Mouse (Mus musculus): ENCODE results near the gene Rln3. TPM values are rescaled to one million over a fixed set of nuclear protein-coding genes. Genes with fewer than 3 reads are reported as not detected.
"Not testable (repeated sequence)": the region's sequence is repeated elsewhere in the genome, so short reads cannot be mapped to it uniquely, and the experiment has no call there.

The Rln3 gene
- polyA plus RNA-seq, 1 experiment from 2014 or later, result not detected

- Histone ChIP-seq H3K27ac (no peak overlapping the region), H3K4me2 (peak overlapping the region; percentile 78), H3K27me3 (replicated peaks) (peaks cover 76% of the 10 kb centered on the region), H3K36me3 (no peaks in the 10 kb centered on the region), H3K4me3 (peak overlapping the region; percentile 8), H3K4me1 (peaks cover 21% of the 10 kb centered on the region), H3K9me3 (replicated peaks) (no peaks in the 10 kb centered on the region), H3K9ac (peak overlapping the region; percentile 37)
- WGBS (ENCODE audit: insufficient replicate concordance), result 13% methylated on average over 35 of the region's 35 CpGs
- ATAC-seq, result no peak
These were observed 32.2 kb downstream of the Rln3 start for GRCm38 (mm10) chr8:84012499-84013165.

DNA sequence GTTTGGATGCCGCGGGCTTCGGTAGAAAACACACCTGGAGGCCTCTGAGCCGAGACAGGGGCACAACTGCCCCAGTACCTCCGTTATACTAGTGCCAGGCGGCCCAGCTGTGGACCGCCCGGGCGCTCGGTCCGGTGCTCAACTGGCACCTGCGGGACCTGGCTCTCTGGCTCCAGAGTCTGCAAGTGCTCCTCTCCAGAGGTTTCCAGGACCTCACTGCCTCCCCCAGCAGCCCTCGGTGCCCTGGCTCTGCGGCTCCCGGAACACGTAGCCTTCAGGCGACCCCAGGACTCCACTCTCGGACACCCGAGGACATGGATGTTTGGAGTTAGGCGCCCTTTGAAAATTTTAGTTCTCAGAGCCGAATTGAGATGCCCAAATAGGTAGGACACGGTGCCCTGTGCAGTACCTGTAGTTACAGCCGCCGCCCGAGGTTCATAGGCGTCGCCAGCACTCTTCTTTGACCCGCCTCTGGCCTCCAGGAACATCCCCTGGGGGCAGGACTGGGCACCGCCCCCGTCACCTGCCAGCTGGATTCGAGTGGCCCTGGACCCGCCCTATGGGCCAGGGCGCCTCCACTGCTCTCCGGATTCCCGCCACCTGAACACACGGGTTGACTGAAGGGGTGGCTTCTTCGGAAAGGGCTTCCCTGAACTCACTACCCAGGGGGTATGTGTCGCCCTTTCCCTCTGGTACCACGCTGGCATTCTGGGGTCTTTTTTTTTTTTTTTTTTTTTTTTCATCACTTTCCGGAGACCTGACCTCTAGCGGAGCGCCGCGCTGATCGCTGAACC, 32.9 kb downstream of the Rln3 start, which contains the start of gene 2210011C24Rik:
2210011C24Rik (minus strand) TSS at position 467 of the 794 bp plus-strand sequence.
- peak; percentile 37; the same call in 1 of the 2 replicates for ATAC-seq

DNA sequence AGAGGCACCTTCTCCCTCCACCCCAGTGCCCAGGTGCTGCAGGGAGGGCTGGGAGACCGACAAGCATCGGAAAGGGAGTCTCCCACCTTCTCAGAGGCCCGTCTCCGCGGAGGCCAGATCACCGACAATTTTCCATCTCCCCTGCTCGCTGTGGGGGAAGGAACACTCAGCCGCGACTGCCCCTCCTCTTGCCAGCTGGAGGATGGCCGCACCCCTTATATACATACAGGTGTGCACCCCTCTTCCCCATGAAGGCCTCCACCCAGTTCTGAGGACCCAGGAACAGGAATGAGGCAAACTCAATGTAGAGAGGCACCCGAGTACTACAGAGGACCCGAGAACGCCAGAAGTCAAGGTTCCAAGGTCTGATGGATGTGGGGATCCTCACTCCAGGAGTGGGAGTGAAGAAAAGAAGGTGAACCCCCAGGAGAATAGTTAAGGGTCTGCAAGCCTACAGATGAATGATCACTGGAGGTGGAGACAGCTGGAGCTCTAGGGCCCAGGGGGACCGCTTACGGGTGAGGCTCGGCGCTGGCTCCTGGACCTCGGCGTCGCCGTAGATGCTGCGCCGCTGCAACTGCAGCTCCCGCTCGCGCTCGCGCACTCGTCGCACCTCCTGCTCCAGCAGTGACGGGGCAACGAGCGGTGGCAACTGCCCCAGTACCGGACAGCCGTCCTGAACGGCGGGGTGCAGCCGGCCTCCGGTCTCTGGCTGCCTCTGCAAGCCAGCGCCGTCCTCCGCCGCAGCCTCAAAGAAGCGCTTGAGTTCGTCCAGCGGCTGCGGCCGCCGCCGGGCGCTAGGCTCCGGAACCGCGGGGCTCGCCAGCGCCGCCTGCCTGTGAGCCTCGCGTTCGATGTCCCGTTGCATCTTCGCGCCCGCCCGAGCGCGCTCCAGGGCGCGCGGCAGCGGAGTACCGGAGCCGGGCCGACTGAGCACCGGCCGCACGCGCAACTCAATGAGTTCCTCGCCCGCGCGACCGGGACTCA, 33.9 kb downstream of the Rln3 start:
- Histone ChIP-seq H3K4me3 (peak overlapping the region; percentile 55), H3K4me2 (peak overlapping the region; percentile 78), H3K9me3 (replicated peaks) (no peaks in the 10 kb centered on the region), H3K4me1 (peaks cover 21% of the 10 kb centered on the region), H3K27me3 (replicated peaks) (peaks cover 67% of the 10 kb centered on the region), H3K36me3 (no peaks in the 10 kb centered on the region), H3K27ac (no peak overlapping the region), H3K9ac (peak overlapping the region; percentile 27; the same call in 1 of the 2 replicates)
- peak; percentile 37; the same call in 1 of the 2 replicates for ATAC-seq
- WGBS (ENCODE audit: insufficient replicate concordance), result 3% methylated on average over 83 of the region's 83 CpGs

More for the DNA sequence above, 32.9 kb downstream of the Rln3 start, which contains the start of gene 2210011C24Rik:
- H3K9ac ChIP-seq, result peak within 1 kb of the TSS; percentile 37
- H3K27ac ChIP-seq, result no peak within 1 kb of the TSS
- H3K36me3 ChIP-seq, result no peaks in the 10 kb centered on the region
- 2% methylated on average over 45 of the region's 45 CpGs for WGBS (ENCODE audit: insufficient replicate concordance)
- peak within 1 kb of the TSS; percentile 55 for H3K4me3 ChIP-seq
- H3K4me2 ChIP-seq, result peak within 1 kb of the TSS; percentile 78
- no peaks in the 10 kb centered on the region for H3K9me3 ChIP-seq (replicated peaks)
- H3K4me1 ChIP-seq, result peaks cover 21% of the 10 kb centered on the region
- peaks cover 68% of the 10 kb centered on the region for H3K27me3 ChIP-seq (replicated peaks)

DNA sequence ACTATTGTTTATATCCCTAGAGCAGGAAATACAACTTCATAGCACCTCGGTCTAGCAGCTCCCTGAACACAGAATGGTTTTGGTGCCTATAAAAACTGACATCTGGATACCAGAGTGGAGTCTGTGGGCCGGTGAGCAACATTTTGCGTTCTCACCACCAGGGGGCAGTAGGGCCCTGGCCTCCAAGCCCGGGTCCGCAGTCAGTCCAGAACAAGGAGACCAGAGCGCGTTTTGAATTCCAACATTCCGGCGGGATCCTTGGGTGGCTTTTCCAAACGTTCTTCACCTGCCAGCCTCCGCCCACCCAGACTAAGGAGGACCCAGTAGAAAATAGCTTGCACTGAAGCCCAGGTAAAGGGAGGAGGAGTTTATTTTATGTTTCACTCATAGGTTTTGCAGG, 34.9 kb downstream of the Rln3 start:
- no peaks in the 10 kb centered on the region for H3K9me3 ChIP-seq (replicated peaks)
- no peaks in the 10 kb centered on the region for H3K36me3 ChIP-seq
- H3K9ac ChIP-seq, result no peak overlapping the region
- 1% methylated on average over 11 of the region's 11 CpGs for WGBS (ENCODE audit: insufficient replicate concordance)
- no peak for ATAC-seq
- H3K27ac ChIP-seq, result no peak overlapping the region
- H3K27me3 ChIP-seq (replicated peaks), result peaks cover 59% of the 10 kb centered on the region
- no peak overlapping the region for H3K4me2 ChIP-seq
- H3K4me3 ChIP-seq, result no peak overlapping the region
- H3K4me1 ChIP-seq, result peaks cover 29% of the 10 kb centered on the region

- Histone ChIP-seq H3K9me3 (replicated peaks) (no peaks in the 10 kb centered on the region), H3K4me1 (peaks cover 40% of the 10 kb centered on the region), H3K27me3 (replicated peaks) (peaks cover 45% of the 10 kb centered on the region), H3K36me3 (no peaks in the 10 kb centered on the region), H3K27ac (no peak overlapping the region), H3K4me2 (no peak overlapping the region), H3K9ac (no peak overlapping the region), H3K4me3 (no peak overlapping the region)
- ATAC-seq, result no peak
- 31% methylated on average over 7 of the region's 7 CpGs for WGBS (ENCODE audit: insufficient replicate concordance)
These were observed 36.4 kb downstream of the Rln3 start for GRCm38 (mm10) chr8:84008362-84008761.

- peaks cover 42% of the 10 kb centered on the region for H3K4me1 ChIP-seq
- ATAC-seq; H3K9me3 ChIP-seq (replicated peaks); H3K9ac ChIP-seq; H3K4me3 ChIP-seq: not testable (repeated sequence)
- H3K27ac ChIP-seq, result peak overlapping the region; percentile 82; the same call in 1 of the 2 replicates
- H3K27me3 ChIP-seq (replicated peaks), result peaks cover 17% of the 10 kb centered on the region
- WGBS (ENCODE audit: insufficient replicate concordance), result 89% methylated on average over 7 of the region's 7 CpGs
- peaks cover 26% of the 10 kb centered on the region for H3K36me3 ChIP-seq
- peak overlapping the region; percentile 94 for H3K4me2 ChIP-seq
These were observed 39.3 kb downstream of the Rln3 start for GRCm38 (mm10) chr8:84005502-84005901.

GRCm38 (mm10) chr8:84004533-84005201, 40.1 kb downstream of the Rln3 start:
- Histone ChIP-seq H3K9ac (peak overlapping the region; percentile 79), H3K27ac (peak overlapping the region; percentile 82), H3K27me3 (replicated peaks) (peaks cover 8% of the 10 kb centered on the region), H3K4me2 (peak overlapping the region; percentile 94), H3K36me3 (peaks cover 34% of the 10 kb centered on the region), H3K9me3 (replicated peaks) (no peaks in the 10 kb centered on the region), H3K4me1 (peaks cover 42% of the 10 kb centered on the region), H3K4me3 (peak overlapping the region; percentile 66)
- ATAC-seq, result peak; percentile 87
- under 1% methylated on average over 30 of the region's 30 CpGs for WGBS (ENCODE audit: insufficient replicate concordance)

- peaks cover 51% of the 10 kb centered on the region for H3K4me1 ChIP-seq
- no peaks in the 10 kb centered on the region for H3K9me3 ChIP-seq (replicated peaks)
- peak overlapping the region; percentile 82 for H3K27ac ChIP-seq
- WGBS (ENCODE audit: insufficient replicate concordance), result 74% methylated on average over 6 of the region's 6 CpGs
- peaks cover 44% of the 10 kb centered on the region for H3K36me3 ChIP-seq
- H3K4me3 ChIP-seq, result peak overlapping the region; percentile 66; the same call in 1 of the 2 replicates
- H3K27me3 ChIP-seq (replicated peaks), result 0 out of 2 replicates have a peak, but pooled peaks cover 2% of the 10 kb centered on the region
- ATAC-seq, result no peak
- peak overlapping the region; percentile 94 for H3K4me2 ChIP-seq
- H3K9ac ChIP-seq, result peak overlapping the region; percentile 79
These were observed 41.1 kb downstream of the Rln3 start for GRCm38 (mm10) chr8:84003612-84004246.

DNA sequence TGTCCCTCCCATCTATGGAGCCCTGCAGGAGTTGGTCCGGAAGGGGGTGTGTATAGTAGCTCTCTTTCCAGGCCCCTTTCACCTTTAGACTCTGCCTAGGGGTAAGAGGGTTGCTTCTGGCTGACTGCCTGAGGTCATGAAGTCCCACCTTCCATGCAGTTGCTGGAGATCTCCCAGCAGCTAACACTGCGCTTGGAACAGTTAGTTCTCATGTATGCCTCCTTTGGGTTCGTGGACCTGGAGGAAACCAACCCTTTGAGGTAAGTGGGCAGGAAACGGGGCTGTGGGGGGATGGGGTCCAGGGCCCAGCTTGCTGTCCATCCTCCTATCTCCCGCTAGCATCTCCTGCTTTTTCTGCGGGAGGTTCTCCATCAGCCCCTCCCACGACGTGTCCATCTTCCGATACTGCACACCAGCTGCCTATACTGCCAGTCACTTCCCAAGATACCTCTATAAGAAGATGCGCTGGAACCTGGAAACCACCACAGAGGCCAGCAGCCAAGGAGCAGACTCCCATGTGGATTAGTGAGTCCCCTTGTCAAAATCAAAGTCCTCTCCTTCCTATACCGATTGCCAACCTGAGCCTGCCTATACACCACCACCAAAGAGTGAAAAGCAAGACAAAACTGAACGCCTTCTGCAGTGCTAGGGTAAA, 41.7 kb downstream of the Rln3 start:
- no peak overlapping the region for H3K4me2 ChIP-seq
- no peak overlapping the region for H3K9ac ChIP-seq
- H3K27me3 ChIP-seq (replicated peaks), result no peaks in the 10 kb centered on the region
- H3K36me3 ChIP-seq, result peaks cover 44% of the 10 kb centered on the region
- no peak for ATAC-seq
- H3K27ac ChIP-seq, result peak overlapping the region; percentile 82
- H3K9me3 ChIP-seq (replicated peaks), result no peaks in the 10 kb centered on the region
- no peak overlapping the region for H3K4me3 ChIP-seq
- peaks cover 53% of the 10 kb centered on the region for H3K4me1 ChIP-seq
- 55% methylated on average over 12 of the region's 12 CpGs for WGBS (ENCODE audit: insufficient replicate concordance)

DNA sequence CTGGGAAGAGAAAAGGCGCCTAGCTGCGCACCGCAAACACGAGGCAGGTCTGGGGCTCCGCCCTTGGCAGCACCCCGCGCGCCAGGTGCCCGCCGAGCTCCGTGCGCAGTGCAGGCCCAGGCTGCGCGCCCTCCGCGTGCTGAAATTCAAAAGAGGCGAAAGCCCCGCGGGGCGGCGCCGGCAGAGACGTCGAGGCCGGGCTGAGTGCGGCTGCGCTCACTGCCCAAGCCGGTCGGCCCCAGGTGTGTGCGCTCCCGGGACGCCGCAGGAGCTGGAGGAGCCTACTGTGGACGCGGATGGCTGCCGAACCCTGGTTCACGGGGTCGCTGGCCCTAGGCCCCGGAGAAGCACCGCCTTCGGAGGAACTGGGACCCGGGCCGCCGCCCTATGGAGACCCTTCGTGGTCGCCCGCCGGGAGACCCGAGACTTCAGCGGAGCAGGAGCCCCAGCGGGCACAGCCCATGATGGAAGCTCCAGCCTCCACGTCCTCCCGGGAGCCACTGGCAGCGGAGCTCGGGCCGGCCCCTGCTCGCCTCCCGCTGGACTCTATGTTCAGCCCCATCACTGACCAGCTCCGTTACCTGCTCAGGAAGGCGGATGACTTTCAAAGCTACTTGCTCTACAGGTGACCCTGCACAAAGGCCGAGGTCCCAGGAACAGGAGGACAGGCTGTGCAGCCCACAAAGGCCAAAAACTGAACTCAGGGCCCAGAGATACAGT, 43.4 kb downstream of the Rln3 start, which contains the start of gene 1700067K01Rik:
1700067K01Rik (plus strand) TSS at position 222 of the 720 bp plus-strand sequence.
- WGBS (ENCODE audit: insufficient replicate concordance), result 70% methylated on average over 61 of the region's 61 CpGs
- H3K4me1 ChIP-seq, result peaks cover 55% of the 10 kb centered on the region
- peaks cover 44% of the 10 kb centered on the region for H3K36me3 ChIP-seq
- ATAC-seq, result no peak
- no peaks in the 10 kb centered on the region for H3K9me3 ChIP-seq (replicated peaks)
- no peaks in the 10 kb centered on the region for H3K27me3 ChIP-seq (replicated peaks)
- no peak within 1 kb of the TSS; the same call in 1 of the 2 replicates for H3K4me2 ChIP-seq
- no peak within 1 kb of the TSS for H3K27ac ChIP-seq
- H3K4me3 ChIP-seq, result no peak within 1 kb of the TSS
- no peak within 1 kb of the TSS for H3K9ac ChIP-seq

Measured in liver, embryonic 12.5 days (tissue).